Mouse (Mus musculus): ENCODE measurements around the gene Spz1. TPM values are rescaled to one million over a fixed set of nuclear protein-coding genes. Genes with fewer than 3 reads are reported as not detected.

Gene Spz1
- total RNA-seq, 1 experiment, result 0.76 TPM

DNA sequence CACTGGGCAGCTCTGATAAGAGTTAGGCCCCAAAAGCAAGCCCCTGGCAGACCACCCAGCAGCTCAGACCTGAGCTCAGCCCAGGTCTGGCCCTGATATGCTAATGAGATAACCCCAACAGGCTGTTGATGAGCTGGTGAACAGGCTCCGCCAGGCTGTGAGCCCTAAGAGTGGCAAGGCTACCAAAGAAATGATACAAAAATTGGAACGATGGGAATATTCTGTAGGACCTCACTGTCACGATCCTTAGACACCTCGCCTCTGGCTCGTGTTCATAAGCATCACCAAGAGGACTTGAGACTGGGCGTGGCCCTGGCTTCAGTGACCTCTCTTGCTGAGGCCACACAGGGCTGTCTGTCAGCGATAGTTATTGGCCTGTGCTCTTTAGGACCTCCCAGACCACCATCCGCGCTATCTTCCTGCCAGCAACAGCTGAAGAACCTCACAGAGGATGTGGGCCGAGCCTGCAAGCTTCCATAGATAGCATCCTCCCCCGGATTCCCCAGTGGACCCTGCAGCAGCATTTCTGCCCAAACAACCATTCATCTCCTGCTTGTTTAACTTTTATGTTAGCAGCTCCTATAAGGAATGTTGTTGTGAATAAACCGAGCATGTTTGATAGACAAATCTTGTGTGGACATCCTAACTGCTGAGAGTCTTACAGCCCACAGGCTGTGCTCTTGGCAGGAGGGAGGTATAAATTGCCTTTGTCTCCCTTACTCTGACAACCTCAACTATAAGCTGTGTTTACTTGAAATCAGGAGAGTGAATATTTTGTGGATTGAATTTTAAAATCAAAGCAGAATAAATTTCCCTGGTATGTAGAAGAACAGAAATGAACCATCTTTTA lies 17.0 kb upstream of the Spz1 start:
- Histone ChIP-seq H3K36me3 (ENCODE audit: control insufficient read depth, insufficient read depth, low read length, poor library complexity, severe bottlenecking) (no peaks in the 10 kb centered on the region), H3K9ac (ENCODE audit: insufficient read depth, low read depth, low read length, poor library complexity, severe bottlenecking) (no peak overlapping the region), H3K4me1 (ENCODE audit: control insufficient read depth in 2 of 2, insufficient read depth in 2 of 2, low read length in 2 of 2, poor library complexity in 1 of 2) (0 out of 4 replicates have a peak, but pooled peaks cover 0 to 4% of the 10 kb centered on the region in 2 experiments), H3K27ac (ENCODE audit: insufficient read depth, low read depth, low read length, poor library complexity, severe bottlenecking) (no peak overlapping the region), H3K4me3 (ENCODE audit: insufficient read depth in 1 of 2, low read depth in 1 of 2, low read length in 2 of 2, poor library complexity in 1 of 2, severe bottlenecking in 1 of 2) (no peak overlapping the region), H3K9me3 (ENCODE audit: control insufficient read depth, insufficient read depth, low read depth, low read length) (no peaks in the 10 kb centered on the region)
- in situ Hi-C loops (cut with MboI; ENCODE audit: low sequenced_read_pairs in 2 of 2, unreplicated experiment in 2 of 2), result loop anchor here in 1 of 2 experiments (25.0 kb wide), 1 partner anchor 144 kb away; no protein-coding TSS in a partner anchor
- TF ChIP-seq MAFK (IDR thresholded peaks at IDR 0.05; ENCODE audit: insufficient read depth, low read depth, low read length), result no peak
- TF ChIP-seq ZC3H11A (IDR thresholded peaks at IDR 0.05; ENCODE audit: borderline replicate concordance, low read depth, low read length), result no peak
- no peak for TF ChIP-seq HCFC1 (IDR thresholded peaks at IDR 0.05; ENCODE audit: borderline replicate concordance, insufficient read depth, low read length)
- TF ChIP-seq ZNF384 (IDR thresholded peaks at IDR 0.05; ENCODE audit: low read depth, low read length), result no peak
- TF ChIP-seq CHD2 (IDR thresholded peaks at IDR 0.05; ENCODE audit: low read depth, low read length), result no peak
- DNase-seq (ENCODE audit: low read depth, low spot score), result no peak

DNA sequence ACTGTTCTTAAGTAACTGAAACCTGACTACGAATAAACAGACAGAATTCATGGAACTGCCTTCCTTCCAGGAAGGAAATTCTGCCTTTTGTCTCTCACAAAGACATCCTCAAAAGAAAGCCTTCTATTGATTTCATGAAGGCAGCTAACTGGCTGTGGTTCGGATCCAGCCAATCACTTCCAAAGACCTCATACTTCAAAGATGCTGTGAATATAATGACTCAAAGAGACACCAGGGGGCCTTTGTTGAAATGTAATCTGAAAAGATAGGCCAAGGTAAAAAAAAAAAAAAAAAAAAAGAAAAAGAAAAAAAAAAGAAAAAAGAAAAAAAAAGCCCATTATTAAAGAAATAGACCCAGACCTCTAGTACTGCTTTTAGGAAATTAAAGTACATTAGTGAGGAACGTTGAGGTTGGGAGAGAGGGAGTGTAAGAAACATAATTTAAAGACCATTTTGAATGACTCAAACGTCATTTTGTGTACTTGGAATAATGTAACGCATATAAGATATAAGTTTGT lies 16.4 kb upstream of the Spz1 start:
- TF ChIP-seq HCFC1 (IDR thresholded peaks at IDR 0.05; ENCODE audit: borderline replicate concordance, insufficient read depth, low read length) (no peak), ZNF384 (IDR thresholded peaks at IDR 0.05; ENCODE audit: low read depth, low read length) (peak; percentile 55; the same call in 1 of the 2 replicates)
- Histone ChIP-seq H3K9ac (ENCODE audit: insufficient read depth, low read depth, low read length, poor library complexity, severe bottlenecking) (no peak overlapping the region), H3K4me1 (ENCODE audit: control insufficient read depth in 2 of 2, insufficient read depth in 2 of 2, low read length in 2 of 2, poor library complexity in 1 of 2) (0 out of 4 replicates have a peak, but pooled peaks cover 0 to 4% of the 10 kb centered on the region in 2 experiments), H3K27ac (ENCODE audit: insufficient read depth, low read depth, low read length, poor library complexity, severe bottlenecking) (no peak overlapping the region), H3K9me3 (ENCODE audit: control insufficient read depth, insufficient read depth, low read depth, low read length) (no peaks in the 10 kb centered on the region), H3K36me3 (ENCODE audit: control insufficient read depth, insufficient read depth, low read length, poor library complexity, severe bottlenecking) (no peaks in the 10 kb centered on the region), H3K4me3 (ENCODE audit: insufficient read depth in 1 of 2, low read depth in 1 of 2, low read length in 2 of 2, poor library complexity in 1 of 2, severe bottlenecking in 1 of 2) (no peak overlapping the region)
- in situ Hi-C loops (cut with MboI; ENCODE audit: low sequenced_read_pairs in 2 of 2, unreplicated experiment in 2 of 2), result loop anchor here in 1 of 2 experiments (25.0 kb wide), 1 partner anchor 145 kb away; no protein-coding TSS in a partner anchor
- no peak for DNase-seq (ENCODE audit: low read depth, low spot score)

DNA sequence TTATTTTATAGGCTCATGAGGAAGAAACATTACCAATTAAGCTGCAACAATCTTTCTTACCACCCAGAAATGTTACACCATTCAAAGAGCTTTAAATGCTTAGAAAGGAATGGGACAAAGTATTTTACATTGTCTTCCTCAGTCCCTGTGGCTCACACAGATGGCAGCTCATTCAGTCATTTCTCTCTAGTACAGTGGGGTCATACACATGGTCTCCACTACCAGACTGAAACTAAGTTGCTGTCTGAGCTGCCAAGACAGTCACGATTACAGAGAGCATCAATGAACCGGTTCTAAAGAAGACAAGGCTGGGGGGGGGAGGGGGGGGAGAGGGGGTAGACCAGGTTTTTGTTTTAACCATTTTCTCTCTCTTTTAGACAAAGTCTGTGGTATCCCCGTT lies 15.3 kb upstream of the Spz1 start:
- Histone ChIP-seq H3K27ac (ENCODE audit: insufficient read depth, low read depth, low read length, poor library complexity, severe bottlenecking) (no peak overlapping the region), H3K9me3 (ENCODE audit: control insufficient read depth, insufficient read depth, low read depth, low read length) (no peaks in the 10 kb centered on the region), H3K9ac (ENCODE audit: insufficient read depth, low read depth, low read length, poor library complexity, severe bottlenecking) (no peak overlapping the region), H3K4me3 (ENCODE audit: insufficient read depth in 1 of 2, low read depth in 1 of 2, low read length in 2 of 2, poor library complexity in 1 of 2, severe bottlenecking in 1 of 2) (no peak overlapping the region), H3K4me1 (ENCODE audit: control insufficient read depth in 2 of 2, insufficient read depth in 2 of 2, low read length in 2 of 2, poor library complexity in 1 of 2) (0 out of 4 replicates have a peak, but pooled peaks cover 0 to 4% of the 10 kb centered on the region in 2 experiments), H3K36me3 (ENCODE audit: control insufficient read depth, insufficient read depth, low read length, poor library complexity, severe bottlenecking) (no peaks in the 10 kb centered on the region)
- DNase-seq (ENCODE audit: low read depth, low spot score), result no peak
- in situ Hi-C loops (cut with MboI; ENCODE audit: low sequenced_read_pairs in 2 of 2, unreplicated experiment in 2 of 2), result loop anchor here in 1 of 2 experiments (25.0 kb wide), 1 partner anchor 146 kb away; no protein-coding TSS in a partner anchor
- TF ChIP-seq ZNF384 (IDR thresholded peaks at IDR 0.05; ENCODE audit: low read depth, low read length) (no peak), HCFC1 (IDR thresholded peaks at IDR 0.05; ENCODE audit: borderline replicate concordance, insufficient read depth, low read length) (no peak), MAFK (IDR thresholded peaks at IDR 0.05; ENCODE audit: insufficient read depth, low read depth, low read length) (no peak), CHD2 (IDR thresholded peaks at IDR 0.05; ENCODE audit: low read depth, low read length) (no peak)

DNA sequence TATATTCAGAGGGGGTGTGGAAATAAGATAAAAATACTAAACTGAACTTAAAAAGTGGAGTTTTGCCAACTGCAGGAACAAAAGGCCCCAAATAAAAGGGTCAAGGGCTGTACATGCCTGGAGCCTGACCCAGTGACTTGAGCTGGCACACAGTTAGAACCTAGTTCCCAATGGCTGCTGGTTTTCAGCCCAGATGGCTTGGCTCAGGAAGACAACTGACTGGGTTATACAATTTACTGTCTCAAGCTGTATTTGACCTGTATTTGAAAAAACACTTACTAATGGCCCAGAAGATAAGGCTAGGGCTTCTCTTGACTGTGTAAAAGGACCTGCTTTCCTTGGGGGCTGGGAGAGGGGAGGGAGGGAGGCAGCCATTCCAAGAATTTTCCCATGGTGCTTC lies 13.3 kb upstream of the Spz1 start:
- in situ Hi-C loops (cut with MboI; ENCODE audit: low sequenced_read_pairs in 2 of 2, unreplicated experiment in 2 of 2), result loop anchor here in 1 of 2 experiments (25.0 kb wide), 1 partner anchor 148 kb away; no protein-coding TSS in a partner anchor
- Histone ChIP-seq H3K4me3 (ENCODE audit: insufficient read depth in 1 of 2, low read depth in 1 of 2, low read length in 2 of 2, poor library complexity in 1 of 2, severe bottlenecking in 1 of 2) (no peak overlapping the region), H3K4me1 (ENCODE audit: control insufficient read depth in 2 of 2, insufficient read depth in 2 of 2, low read length in 2 of 2, poor library complexity in 1 of 2) (0 out of 4 replicates have a peak, but pooled peaks cover 0 to 4% of the 10 kb centered on the region in 2 experiments), H3K9ac (ENCODE audit: insufficient read depth, low read depth, low read length, poor library complexity, severe bottlenecking) (no peak overlapping the region), H3K9me3 (ENCODE audit: control insufficient read depth, insufficient read depth, low read depth, low read length) (no peaks in the 10 kb centered on the region), H3K36me3 (ENCODE audit: control insufficient read depth, insufficient read depth, low read length, poor library complexity, severe bottlenecking) (no peaks in the 10 kb centered on the region), H3K27ac (ENCODE audit: insufficient read depth, low read depth, low read length, poor library complexity, severe bottlenecking) (no peak overlapping the region)
- TF ChIP-seq HCFC1 (IDR thresholded peaks at IDR 0.05; ENCODE audit: borderline replicate concordance, insufficient read depth, low read length) (no peak), CHD2 (IDR thresholded peaks at IDR 0.05; ENCODE audit: low read depth, low read length) (no peak), MAFK (IDR thresholded peaks at IDR 0.05; ENCODE audit: insufficient read depth, low read depth, low read length) (no peak), ZNF384 (IDR thresholded peaks at IDR 0.05; ENCODE audit: low read depth, low read length) (no peak), ZC3H11A (IDR thresholded peaks at IDR 0.05; ENCODE audit: borderline replicate concordance, low read depth, low read length) (no peak)
- DNase-seq (ENCODE audit: low read depth, low spot score), result no peak

Data from ES-E14 (cell line).